Mouse (Mus musculus): ENCODE measurements around the gene Pdzrn3. TPM values are rescaled to one million over a fixed set of nuclear protein-coding genes. Genes with fewer than 3 reads are reported as not detected.

The Pdzrn3 gene
- total and polyA plus RNA-seq, 3 experiments: 0.08 TPM; not detected in 2

GRCm38 (mm10) chr6:101194386-101194925 lies 183.2 kb downstream of the Pdzrn3 start:
- Histone ChIP-seq H3K4me1 (ENCODE audit: control insufficient read depth in 1 of 2, insufficient read depth in 2 of 2, low read length in 2 of 2) (no peaks in the 10 kb centered on the region), H3K27ac (ENCODE audit: control insufficient read depth, low read depth, low read length) (no peak overlapping the region), H3K79me2 (ENCODE audit: control insufficient read depth, insufficient read depth, low read length, poor library complexity) (no peaks in the 10 kb centered on the region), H3K9me3 (replicated peaks; ENCODE audit: insufficient read depth, low read length) (no peaks in the 10 kb centered on the region), H3K27me3 (ENCODE audit: control insufficient read depth in 1 of 2, insufficient read depth in 2 of 2, low read length in 2 of 2) (no peaks in the 10 kb centered on the region), H3K4me3 (ENCODE audit: control insufficient read depth in 1 of 2, insufficient read depth in 1 of 2, low read depth in 2 of 2, low read length in 2 of 2) (no peak overlapping the region), H3K9ac (ENCODE audit: control insufficient read depth, low read depth, low read length, poor library complexity, severe bottlenecking) (no peak overlapping the region), H3K36me3 (ENCODE audit: control insufficient read depth in 1 of 2, insufficient read depth in 2 of 2, low read length in 2 of 2) (no peaks in the 10 kb centered on the region)
- DNase-seq (ENCODE audit: low read depth, low spot score): no peak
- TF ChIP-seq MYB (IDR thresholded peaks at IDR 0.05; ENCODE audit: low read depth, low read length) (no peak), CHD1 (IDR thresholded peaks at IDR 0.05; ENCODE audit: low read depth, low read length) (no peak), MYC (IDR thresholded peaks at IDR 0.05; ENCODE audit: low read depth, low read length) (no peak), ZKSCAN1 (IDR thresholded peaks at IDR 0.05; ENCODE audit: low read depth, low read length) (no peak), SIN3A (IDR thresholded peaks at IDR 0.05; ENCODE audit: low read length) (no peak), NRF1 (IDR thresholded peaks at IDR 0.05; ENCODE audit: insufficient read depth, low read depth, low read length, poor library complexity, severe bottlenecking) (no peak), ZMIZ1 (IDR thresholded peaks at IDR 0.05; ENCODE audit: low read depth, low read length) (no peak), MAZ (IDR thresholded peaks at IDR 0.05; ENCODE audit: low read depth, low read length) (no peak), USF1 (IDR thresholded peaks at IDR 0.05; ENCODE audit: low read depth, low read length) (no peak), USF2 (IDR thresholded peaks at IDR 0.05; ENCODE audit: borderline replicate concordance in 1 of 2, insufficient read depth in 1 of 2, low read depth in 1 of 2, low read length in 2 of 2) (no peak), NELFE (IDR thresholded peaks at IDR 0.05; ENCODE audit: low read depth, low read length) (no peak), TCF12 (IDR thresholded peaks at IDR 0.05; ENCODE audit: low read depth, low read length) (no peak), MXI1 (IDR thresholded peaks at IDR 0.05; ENCODE audit: low read depth, low read length) (no peak), KAT2A (conservative IDR thresholded peaks at IDR 0.05; ENCODE audit: low read depth, low read length) (no peak), EP300 (IDR thresholded peaks at IDR 0.05; ENCODE audit: low read depth in 1 of 2, low read length in 2 of 2) (no peak), BHLHE40 (IDR thresholded peaks at IDR 0.05; ENCODE audit: borderline replicate concordance, low read depth, low read length) (no peak), ZNF384 (IDR thresholded peaks at IDR 0.05; ENCODE audit: low read depth, low read length) (no peak), TBP (IDR thresholded peaks at IDR 0.05; ENCODE audit: low read depth, low read length) (no peak), E2F4 (IDR thresholded peaks at IDR 0.05; ENCODE audit: borderline replicate concordance, low read depth, low read length) (no peak), UBTF (IDR thresholded peaks at IDR 0.05; ENCODE audit: borderline replicate concordance, insufficient read depth, low read depth, low read length) (no peak)

GRCm38 (mm10) chr6:101191576-101191975 lies 186.1 kb downstream of the Pdzrn3 start:
- Histone ChIP-seq H3K27ac (ENCODE audit: control insufficient read depth, low read depth, low read length) (no peak overlapping the region), H3K4me3 (ENCODE audit: control insufficient read depth in 1 of 2, insufficient read depth in 1 of 2, low read depth in 2 of 2, low read length in 2 of 2) (no peak overlapping the region), H3K9ac (ENCODE audit: control insufficient read depth, low read depth, low read length, poor library complexity, severe bottlenecking) (no peak overlapping the region), H3K4me1 (ENCODE audit: control insufficient read depth in 1 of 2, insufficient read depth in 2 of 2, low read length in 2 of 2) (no peaks in the 10 kb centered on the region), H3K27me3 (ENCODE audit: control insufficient read depth in 1 of 2, insufficient read depth in 2 of 2, low read length in 2 of 2) (no peaks in the 10 kb centered on the region; a peak in 1 of 4 replicates), H3K36me3 (ENCODE audit: control insufficient read depth in 1 of 2, insufficient read depth in 2 of 2, low read length in 2 of 2) (no peaks in the 10 kb centered on the region), H3K9me3 (replicated peaks; ENCODE audit: insufficient read depth, low read length) (no peaks in the 10 kb centered on the region), H3K79me2 (ENCODE audit: control insufficient read depth, insufficient read depth, low read length, poor library complexity) (no peaks in the 10 kb centered on the region)
- no peak for DNase-seq (ENCODE audit: low read depth, low spot score)
- TF ChIP-seq CHD1 (IDR thresholded peaks at IDR 0.05; ENCODE audit: low read depth, low read length) (no peak), MYB (IDR thresholded peaks at IDR 0.05; ENCODE audit: low read depth, low read length) (no peak), USF2 (IDR thresholded peaks at IDR 0.05; ENCODE audit: borderline replicate concordance in 1 of 2, insufficient read depth in 1 of 2, low read depth in 1 of 2, low read length in 2 of 2) (no peak), POLR2AphosphoS2 (IDR thresholded peaks at IDR 0.05; ENCODE audit: low read length) (no peak), CTCF (IDR thresholded peaks at IDR 0.05 in 2 of 3, conservative IDR thresholded peaks at IDR 0.05 in 1 of 3; ENCODE audit: control insufficient read depth in 1 of 3, insufficient read depth in 1 of 3, low read depth in 2 of 3, low read length in 3 of 3, poor library complexity in 1 of 3, severe bottlenecking in 1 of 3) (no peak), MAFK (IDR thresholded peaks at IDR 0.05; ENCODE audit: borderline replicate concordance, low read depth, low read length) (no peak), MYC (IDR thresholded peaks at IDR 0.05; ENCODE audit: low read depth, low read length) (no peak), ZKSCAN1 (IDR thresholded peaks at IDR 0.05; ENCODE audit: low read depth, low read length) (no peak), TCF12 (IDR thresholded peaks at IDR 0.05; ENCODE audit: low read depth, low read length) (no peak), RCOR1 (IDR thresholded peaks at IDR 0.05; ENCODE audit: low read depth, low read length) (no peak), ZMIZ1 (IDR thresholded peaks at IDR 0.05; ENCODE audit: low read depth, low read length) (no peak), SMC3 (IDR thresholded peaks at IDR 0.05; ENCODE audit: low read depth, low read length) (no peak), KAT2A (conservative IDR thresholded peaks at IDR 0.05; ENCODE audit: low read depth, low read length) (no peak), BHLHE40 (IDR thresholded peaks at IDR 0.05; ENCODE audit: borderline replicate concordance, low read depth, low read length) (no peak), POLR2AphosphoS5 (IDR thresholded peaks at IDR 0.05; ENCODE audit: borderline replicate concordance, low read depth, low read length) (no peak), ZC3H11A (IDR thresholded peaks at IDR 0.05; ENCODE audit: low read depth, low read length) (no peak), MEF2A (IDR thresholded peaks at IDR 0.05; ENCODE audit: extremely low read depth, insufficient replicate concordance, low read depth, low read length, poor library complexity, severe bottlenecking) (no peak), POLR2A (IDR thresholded peaks at IDR 0.05; ENCODE audit: control insufficient read depth in 1 of 2, insufficient read depth in 1 of 2, low read depth in 1 of 2, low read length in 2 of 2, poor library complexity in 1 of 2) (no peak)
